Mouse (Mus musculus): ENCODE measurements around the gene Cadm2. TPM values are rescaled to one million over a fixed set of nuclear protein-coding genes. Genes with fewer than 3 reads are reported as not detected.

The Cadm2 gene
- polyA plus RNA-seq (2017; shearing (Covaris generic)): not detected

DNA sequence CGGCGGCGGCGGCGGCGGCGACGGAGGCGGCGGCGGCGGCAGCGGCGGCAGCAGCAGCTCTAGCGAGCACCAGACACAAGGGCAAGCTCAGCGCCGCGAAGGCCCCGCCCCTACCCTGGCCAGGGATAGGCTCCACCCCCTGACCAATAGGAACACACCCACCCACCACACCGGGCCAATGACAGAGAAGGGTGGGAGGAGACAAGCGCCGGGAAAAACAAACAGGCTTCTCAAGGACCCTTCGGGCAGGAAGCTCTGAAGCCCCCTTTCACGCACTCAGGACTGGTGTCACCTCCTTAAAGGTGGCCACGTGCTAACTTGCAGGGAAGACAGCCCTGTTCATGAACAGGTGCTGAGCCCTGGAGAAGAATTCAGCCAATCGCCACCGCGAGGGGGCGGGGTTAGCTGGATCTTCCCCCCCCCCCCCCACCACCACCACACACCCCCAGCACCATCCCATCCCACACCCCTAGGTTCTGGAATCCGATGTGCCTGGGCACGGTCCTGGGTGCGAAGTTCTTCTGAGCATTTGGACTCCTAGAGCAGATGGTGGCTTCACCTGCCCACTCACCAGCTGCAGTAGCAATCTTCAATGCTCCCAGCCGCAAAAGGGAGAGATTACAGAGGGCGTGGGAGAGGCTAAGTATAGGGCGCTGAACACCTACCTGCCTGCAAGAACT lies at the start of gene Cadm2:
TSS of gene Cadm2 (minus strand) at position 83 of the 680 bp plus-strand sequence.

Data from inflammation-experienced regulatory T-cells, adult 16 weeks (primary cell).